Mouse (Mus musculus) spleen, adult 12 weeks (tissue): ENCODE data around the gene Pdgfb.

Experiments used
- DNase-seq: peaks from one replicate; pipeline ENCODE4 v3.0.0; 2022; ENCODE audit warnings: low spot score

Pdgfb gene

GRCm38 (mm10) chr15:79958418-79958817 lies 56.4 kb downstream of the Pdgfb start:
- no peak for DNase-seq

- no peak for DNase-seq
These were observed 58.2 kb downstream of the Pdgfb start for GRCm38 (mm10) chr15:79956559-79956958.

- DNase-seq = no peak
These were observed 61.3 kb downstream of the Pdgfb start for GRCm38 (mm10) chr15:79953470-79953869.

GRCm38 (mm10) chr15:79952504-79953231 lies 62.1 kb downstream of the Pdgfb start:
- DNase-seq = no peak

GRCm38 (mm10) chr15:79951730-79952503 lies 62.9 kb downstream of the Pdgfb start:
- DNase-seq = no peak

- no peak for DNase-seq
These were observed 63.6 kb downstream of the Pdgfb start for GRCm38 (mm10) chr15:79951226-79951625.

GRCm38 (mm10) chr15:79950250-79951025 lies 64.3 kb downstream of the Pdgfb start:
- peak; percentile 40 for DNase-seq

GRCm38 (mm10) chr15:79947681-79948080 lies 67.1 kb downstream of the Pdgfb start:
- no peak for DNase-seq

GRCm38 (mm10) chr15:79946790-79947189 lies 68.0 kb downstream of the Pdgfb start:
- peak; percentile 35 for DNase-seq

- DNase-seq = peak; percentile 75
These were observed 68.8 kb downstream of the Pdgfb start for GRCm38 (mm10) chr15:79946022-79946421.
